Mouse (Mus musculus) CH12.LX (cell line): ENCODE measurements around the gene Stk32c. TPM values are rescaled to one million over a fixed set of nuclear protein-coding genes. Genes with fewer than 3 reads are reported as not detected.
A peak's percentile ranks its signal among the peaks of the same experiment; 100 is the strongest.

Experiments used
- DNase-seq: peaks from one replicate; pipeline ENCODE4 v3.0.0-alpha.2; 2013; ENCODE audit errors: extremely low read depth
- H3K27ac ChIP-seq: 2 replicates; pipeline ENCODE4 v1.5.1; 2012; ENCODE audit warnings: low read depth, mild to moderate bottlenecking, control low read depth, moderate library complexity; ENCODE audit not compliant: insufficient read depth
- H3K27me3 ChIP-seq: replicated peaks from 2 replicates; pipeline ENCODE3; 2012; ENCODE audit warnings: inconsistent platforms
- H3K36me3 ChIP-seq, 2 experiments: replicated peaks in 1 of 2; 2 replicates each; pipeline versions ENCODE3 to v1.6.1; 2012; ENCODE audit warnings: inconsistent platforms in 1 of 2, low read length in 1 of 2, mild to moderate bottlenecking in 1 of 2, mixed read lengths in 1 of 2, moderate library complexity in 1 of 2; ENCODE audit not compliant: control insufficient read depth in 1 of 2, insufficient read depth in 1 of 2
- H3K4me1 ChIP-seq, 2 experiments: 2 replicates each; pipeline ENCODE4 v1.6.1; 2012; ENCODE audit warnings: inconsistent platforms in 1 of 2, moderate library complexity in 1 of 2; ENCODE audit not compliant: insufficient read depth in 2 of 2, control insufficient read depth in 1 of 2
- H3K4me2 ChIP-seq: 2 replicates; pipeline ENCODE4 v1.6.1; 2012; ENCODE audit warnings: low read depth, mild to moderate bottlenecking, control low read depth; ENCODE audit not compliant: poor library complexity, insufficient read depth, severe bottlenecking
- H3K4me3 ChIP-seq, 3 experiments: fragments of 150-350 bp in 1 of 3; sonication (generic) in 1 of 3; replicated peaks in 1 of 3; 2 replicates each; pipeline versions ENCODE3 to v1.5.1; 2011 to 2012; ENCODE audit warnings: low read depth in 2 of 3, low read length in 2 of 3, mild to moderate bottlenecking in 2 of 3, moderate library complexity in 2 of 3, control low read depth in 1 of 3, improper control_type of control experiment in 1 of 3, inconsistent platforms in 1 of 3, mixed read lengths in 1 of 3; ENCODE audit not compliant: poor library complexity in 1 of 3
- H3K79me2 ChIP-seq: replicated peaks from 2 replicates; pipeline ENCODE4 v1.6.1; 2012; ENCODE audit warnings: mild to moderate bottlenecking, moderate library complexity; ENCODE audit not compliant: control insufficient read depth, poor library complexity, insufficient read depth, severe bottlenecking; ENCODE audit errors: extremely low read depth
- H3K9ac ChIP-seq: 2 replicates; pipeline ENCODE4 v1.6.1; 2012; ENCODE audit warnings: low read depth, mild to moderate bottlenecking, control low read depth, moderate library complexity; ENCODE audit not compliant: insufficient read depth
- H3K9me3 ChIP-seq: replicated peaks from 2 replicates; pipeline ENCODE3; 2012; ENCODE audit warnings: low read length, inconsistent platforms, mixed read lengths
- HCFC1 ChIP-seq: IDR thresholded peaks from 2 replicates; pipeline ENCODE4 v1.6.1; 2012; ENCODE audit warnings: low read depth, mild to moderate bottlenecking, inconsistent platforms, low read length, improper control_type of control experiment
- IRF4 ChIP-seq: IDR thresholded peaks from 2 replicates; pipeline ENCODE4 v1.6.1; 2014; ENCODE audit warnings: low read depth, mild to moderate bottlenecking, inconsistent platforms, low read length, improper control_type of control experiment
- MAZ ChIP-seq: IDR thresholded peaks from 2 replicates; pipeline ENCODE4 v1.6.1; 2012; ENCODE audit warnings: low read depth, mild to moderate bottlenecking, inconsistent platforms, low read length, improper control_type of control experiment, moderate library complexity
- MXI1 ChIP-seq: IDR thresholded peaks from 2 replicates; pipeline ENCODE4 v1.6.1; 2011; ENCODE audit warnings: mild to moderate bottlenecking, low read depth, low read length, improper control_type of control experiment
- MYC ChIP-seq: IDR thresholded peaks from 2 replicates; pipeline ENCODE4 v1.6.1; 2011; ENCODE audit warnings: low read depth, mild to moderate bottlenecking, improper control_type of control experiment, low read length
- PAX5 ChIP-seq: IDR thresholded peaks from 2 replicates; pipeline ENCODE4 v1.6.1; 2012; ENCODE audit warnings: low read length, inconsistent platforms, mixed read lengths
- TBP ChIP-seq: conservative IDR thresholded peaks from 2 replicates; pipeline ENCODE4 v1.6.1; 2011; ENCODE audit warnings: low read depth, low read length, improper control_type of control experiment
- UBTF ChIP-seq: IDR thresholded peaks from 2 replicates; pipeline ENCODE4 v1.6.1; 2012; ENCODE audit warnings: low read depth, mild to moderate bottlenecking, inconsistent platforms, low read length, improper control_type of control experiment, moderate library complexity
- dilution Hi-C: fragments of 300-500 bp; cut with MboI; formaldehyde crosslinking; loops from 2 replicates; pipeline ENCODE4 v1.14.3; 2020; ENCODE audit warnings: low sequenced_read_pairs; ENCODE audit not compliant: extremely low pct_unique_long_range_greater_than_20kb, extremely low pct_ligation_motif_present
- in situ Hi-C: fragments of 300-500 bp; cut with MboI; formaldehyde crosslinking; loops from 3 replicates; pipeline ENCODE4 v1.14.3; 2019; ENCODE audit warnings: low sequenced_read_pairs, low pct_ligation_motif_present, low pct_unique_long_range_greater_than_20kb, mixed read lengths
- polyA plus RNA-seq: library from polyadenylated mRNA; unstranded; fragments of >175 nt; gene quantifications from 2 replicates; pipeline ENCODE4 v1.2.1, GENCODE M21; 2012; ENCODE audit warnings: low read depth; ENCODE audit not compliant: insufficient read length
- total RNA-seq, 2 experiments: library from RNA; depleted of rRNA; stranded (reverse); fragments of 300-350 nt in 1 of 2; fragments of >200 nt in 1 of 2; gene quantifications; 2 replicates each; pipeline ENCODE4 v1.2.3; 2012 to 2014

The Stk32c gene
- total and polyA plus RNA-seq, 3 experiments: not detected

DNA sequence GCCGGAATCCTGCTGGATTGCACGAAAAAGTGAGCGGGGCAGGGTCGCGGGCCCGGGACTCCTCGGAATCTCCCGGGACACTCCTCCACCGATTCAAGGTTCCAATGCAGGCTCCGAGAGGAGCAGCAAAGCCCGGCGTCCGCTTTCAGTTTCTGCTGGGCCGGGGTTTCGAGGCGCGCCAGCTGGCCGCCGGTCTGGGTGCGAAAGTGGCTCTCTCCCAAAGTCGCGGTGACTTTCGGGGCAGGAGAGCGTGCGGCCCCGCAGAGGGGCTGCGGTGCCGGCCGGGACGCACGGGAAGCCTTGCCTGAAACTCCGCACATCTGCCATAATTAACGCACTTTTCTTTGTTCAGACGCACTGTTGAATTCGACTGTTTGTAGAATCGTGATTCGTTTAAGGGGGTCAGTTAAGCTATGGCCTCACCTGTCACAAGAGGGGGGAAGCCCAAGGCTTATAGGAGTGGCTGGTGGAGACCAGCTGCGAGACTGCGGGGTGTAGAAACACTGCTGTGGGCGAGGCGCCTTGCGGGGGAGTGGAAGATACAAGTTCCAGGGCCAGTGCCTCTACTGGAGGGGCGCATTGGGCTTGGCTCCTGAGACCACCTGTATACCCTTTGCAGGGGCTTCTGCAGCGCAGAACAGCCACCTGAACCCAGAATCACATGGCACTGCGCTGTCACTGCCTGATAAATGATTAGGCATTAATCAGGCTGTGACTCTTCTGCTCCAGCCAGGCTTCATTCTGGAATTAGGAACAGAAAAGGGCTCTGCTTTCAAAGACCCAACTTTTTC is 35.7 kb upstream of the Stk32c start:
- H3K79me2 ChIP-seq: no peaks in the 10 kb centered on the region
- in situ Hi-C loops (no loop called here), dilution Hi-C loops (no loop called here)
- DNase-seq: no peak
- peak overlapping the region in 2 of 3 experiments; percentile 34 to 69 for H3K4me3 ChIP-seq
- no peaks in the 10 kb centered on the region for H3K36me3 ChIP-seq
- TF ChIP-seq UBTF: peak; percentile 68; the same call in 1 of the 2 replicates
- no peak for TF ChIP-seq HCFC1
- no peak for TF ChIP-seq IRF4
- TF ChIP-seq MYC: no peak
- TF ChIP-seq MAZ: no peak
- H3K4me2 ChIP-seq: peak overlapping the region; percentile 74
- peaks cover 0 to 12% of the 10 kb centered on the region in 2 experiments; a peak in 3 of 4 replicates for H3K4me1 ChIP-seq
- no peak overlapping the region for H3K27ac ChIP-seq
- peaks cover 98% of the 10 kb centered on the region for H3K27me3 ChIP-seq
- peak overlapping the region; percentile 24; the same call in 1 of the 2 replicates for H3K9ac ChIP-seq
- H3K9me3 ChIP-seq: no peaks in the 10 kb centered on the region

- DNase-seq: peak; percentile 9
- Histone ChIP-seq H3K27ac (no peak within 1 kb of the TSS), H3K36me3 (no peaks in the 10 kb centered on the region), H3K9ac (peak within 1 kb of the TSS; percentile 24; the same call in 1 of the 2 replicates), H3K4me1 (peaks cover 0 to 12% of the 10 kb centered on the region in 2 experiments; a peak in 3 of 4 replicates), H3K4me3 (peak within 1 kb of the TSS in 2 of 3 experiments; percentile 34 to 69), H3K27me3 (peaks cover 98% of the 10 kb centered on the region), H3K9me3 (no peaks in the 10 kb centered on the region), H3K79me2 (no peaks in the 10 kb centered on the region), H3K4me2 (peak within 1 kb of the TSS; percentile 74)
- in situ Hi-C loops (no loop called here), dilution Hi-C loops (no loop called here)
- no peak for TF ChIP-seq PAX5
- TF ChIP-seq MXI1: peak; percentile 26; the same call in 1 of the 2 replicates
- no peak for TF ChIP-seq TBP
- no peak for TF ChIP-seq MAZ
Observed at GRCm38 (mm10) chr7:139247881-139248614, 34.9 kb upstream of the Stk32c start, which contains the start of gene Pwwp2b. TSS of gene Pwwp2b (plus strand) at chr7:139248482.
